Mouse (Mus musculus) layer of hippocampus, adult 2 months (tissue): ENCODE measurements at regions not wholly inside any gene's neighbourhood (a gene's known extent, or its start where the extent isn't known, plus 50 kb on each side); places are given as distances from the start of the nearest gene placed in this dataset.

Experiments used
- DNase-seq, 2 experiments: peaks; one replicate each; pipeline ENCODE4 v3.0.0; 2022; ENCODE audit warnings: low spot score in 2 of 2
- H3K27ac ChIP-seq: fragments of 200-600 bp; 2 replicates; pipeline ENCODE4 v1.8.1; 2022
- H3K4me3 ChIP-seq: fragments of 200-600 bp; 2 replicates; pipeline ENCODE4 v1.8.1; 2022; ENCODE audit warnings: mild to moderate bottlenecking
- CTCF ChIP-seq: fragments of 200-600 bp; conservative IDR thresholded peaks from 2 replicates; pipeline ENCODE4 v1.8.1; 2022; ENCODE audit warnings: antibody characterized with exemption, mild to moderate bottlenecking, moderate library complexity

DNA sequence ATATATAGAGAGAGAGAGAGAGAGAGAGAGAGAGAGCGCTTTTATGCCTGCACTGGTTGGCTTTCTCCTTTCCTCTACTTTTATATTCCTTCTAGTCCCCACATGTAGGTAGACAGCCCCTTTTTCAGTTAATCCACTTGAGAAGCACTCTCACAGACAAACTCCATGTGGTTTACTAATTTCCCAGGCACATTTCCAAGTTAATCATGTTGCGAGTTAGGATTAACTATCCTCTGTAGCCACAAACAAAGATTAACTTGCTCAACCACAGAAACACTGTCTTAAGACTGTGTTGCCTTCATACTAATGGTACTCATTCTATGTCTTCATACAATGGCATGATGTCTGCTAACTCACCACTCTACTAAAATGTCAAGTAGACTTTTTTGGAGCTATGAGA, 548.0 kb downstream of the Pdcd6ip start:
- TF ChIP-seq CTCF: no peak
- no peak overlapping the region for H3K27ac ChIP-seq
- H3K4me3 ChIP-seq: no peak overlapping the region
- DNase-seq: no peak

DNA sequence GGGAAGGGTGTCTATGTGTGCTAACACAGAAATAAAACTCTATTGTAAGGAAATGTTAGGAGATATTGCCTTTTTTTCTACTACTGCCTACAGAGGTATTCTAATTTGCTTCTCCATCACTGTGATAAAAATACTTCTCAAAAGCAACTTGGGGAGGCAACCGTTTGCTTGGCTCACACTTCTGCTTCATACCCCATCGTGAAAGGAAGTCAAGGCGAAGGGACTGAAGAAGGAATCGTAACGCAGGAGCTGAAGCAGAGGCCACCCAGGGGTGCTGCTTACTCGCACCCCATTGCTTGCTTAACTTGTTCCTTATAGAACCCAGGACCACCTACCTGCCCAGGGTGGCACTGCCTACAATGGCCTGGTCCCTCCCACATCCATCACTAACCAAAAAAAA, 550.0 kb downstream of the Pdcd6ip start:
- H3K27ac ChIP-seq: peak overlapping the region; percentile 81
- no peak for TF ChIP-seq CTCF
- no peak overlapping the region for H3K4me3 ChIP-seq
- no peak for DNase-seq

DNA sequence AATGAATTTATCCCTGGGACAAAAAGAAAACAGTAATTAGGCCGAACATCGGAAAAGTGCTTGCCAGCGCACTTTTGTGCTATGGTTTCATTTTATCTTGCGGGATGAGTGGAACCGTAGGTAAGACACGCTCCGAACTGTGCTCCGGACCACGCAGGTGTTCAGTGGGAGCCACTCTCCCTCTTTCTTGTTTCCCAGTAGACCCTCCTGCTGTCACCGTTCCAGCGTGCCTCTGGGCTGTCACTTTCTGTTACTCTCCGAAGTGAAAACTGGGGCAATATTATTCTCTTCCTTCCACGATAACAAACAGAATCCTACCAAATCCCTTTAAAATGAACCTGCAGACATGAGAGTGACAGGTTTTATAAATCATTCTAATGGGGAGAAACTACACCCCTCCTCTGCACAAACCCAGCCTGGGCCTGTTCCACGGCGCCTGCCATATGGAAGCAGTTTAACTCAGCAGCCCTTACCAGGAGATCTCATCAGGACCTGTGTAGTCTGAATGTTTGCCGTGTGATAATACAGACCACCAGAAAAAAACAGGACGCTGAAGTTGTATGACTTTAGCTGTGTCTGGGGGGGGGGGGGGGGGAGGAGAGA, 550.5 kb downstream of the Pdcd6ip start:
- TF ChIP-seq CTCF: no peak
- Histone ChIP-seq H3K27ac (peak overlapping the region; percentile 81), H3K4me3 (no peak overlapping the region)
- peak; percentile 39 to 49 for DNase-seq

DNA sequence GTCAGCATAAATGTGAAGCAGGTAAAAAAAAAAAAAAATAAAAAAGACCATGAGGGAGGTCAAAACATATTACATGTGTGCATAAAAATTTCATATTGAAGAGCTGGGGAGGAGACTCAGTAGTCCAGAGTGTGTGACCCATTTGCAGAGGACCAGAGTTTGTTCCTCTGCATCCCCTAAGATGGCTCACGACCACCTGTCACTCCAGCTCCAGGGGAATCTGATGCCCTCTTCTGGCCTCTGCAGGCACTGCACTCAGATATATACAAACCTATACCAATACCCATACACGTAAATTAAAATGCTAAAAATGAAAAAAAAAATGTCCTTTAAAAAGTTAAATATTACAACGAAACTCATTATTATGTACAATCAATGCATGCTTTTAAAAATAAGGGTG, 551.4 kb downstream of the Pdcd6ip start:
- Histone ChIP-seq H3K4me3 (no peak overlapping the region), H3K27ac (peak overlapping the region; percentile 81; the same call in 1 of the 2 replicates)
- no peak for DNase-seq
- TF ChIP-seq CTCF: peak; percentile 72

DNA sequence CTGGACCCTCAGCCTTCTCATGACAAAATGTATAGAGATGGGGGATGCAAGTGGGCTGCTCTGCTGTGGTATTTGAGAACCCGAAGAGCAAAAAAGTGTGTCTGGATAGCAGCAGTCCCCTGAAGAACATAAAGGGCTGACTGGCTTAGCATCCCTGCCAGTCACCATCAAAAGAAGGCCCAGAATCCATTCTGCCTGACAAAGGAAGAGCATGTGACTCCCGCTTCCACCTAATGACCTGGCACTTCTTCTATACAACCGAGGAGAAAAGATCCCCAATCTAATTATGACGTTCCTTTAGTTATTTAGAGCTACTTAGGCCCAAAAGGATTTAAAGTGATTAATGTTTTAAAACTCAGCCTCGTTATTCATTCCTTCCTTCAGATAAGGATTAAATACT, 559.0 kb downstream of the Pdcd6ip start:
- Histone ChIP-seq H3K27ac (no peak overlapping the region), H3K4me3 (no peak overlapping the region)
- no peak for DNase-seq
- no peak for TF ChIP-seq CTCF

DNA sequence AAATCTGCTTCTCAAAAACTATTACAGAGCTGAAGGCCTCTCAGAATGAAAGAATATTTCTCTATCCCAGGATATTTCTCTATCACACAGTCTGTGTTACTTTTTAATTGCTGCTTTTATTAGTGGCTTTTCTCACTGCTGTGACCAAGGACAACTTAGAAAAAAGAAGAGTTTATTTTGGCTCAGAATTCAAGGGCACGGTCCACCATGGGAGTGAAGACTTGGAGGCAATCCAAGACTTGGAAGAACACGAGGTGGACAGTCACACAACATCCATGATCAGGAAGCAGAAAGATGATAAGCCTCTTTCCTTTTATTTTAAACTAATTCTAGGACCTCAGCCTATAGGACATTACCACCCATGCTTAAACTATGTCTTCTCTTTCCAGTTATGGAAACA, 561.5 kb downstream of the Pdcd6ip start:
- Histone ChIP-seq H3K27ac (no peak overlapping the region), H3K4me3 (no peak overlapping the region)
- no peak for DNase-seq
- TF ChIP-seq CTCF: no peak

DNA sequence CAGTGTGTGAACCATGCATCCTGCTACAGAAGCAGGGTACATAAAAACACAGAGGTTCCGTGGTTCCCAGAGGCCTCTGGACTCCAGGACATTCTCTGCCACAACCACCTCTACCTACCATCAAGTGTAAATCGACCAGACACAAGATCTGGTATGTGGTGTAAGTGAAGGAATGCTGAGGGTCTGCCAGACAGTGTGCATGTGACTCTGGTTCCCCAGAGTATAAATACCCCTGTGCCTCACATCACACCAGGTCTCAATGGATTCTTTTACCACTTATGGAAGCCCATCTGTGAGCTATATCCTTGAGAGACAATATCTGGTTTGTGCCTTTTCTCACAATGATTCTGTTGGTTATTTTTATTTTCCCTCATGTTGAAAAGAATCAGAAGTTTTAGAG, 563.0 kb downstream of the Pdcd6ip start:
- Histone ChIP-seq H3K4me3 (no peak overlapping the region), H3K27ac (no peak overlapping the region)
- no peak for TF ChIP-seq CTCF
- DNase-seq: no peak

DNA sequence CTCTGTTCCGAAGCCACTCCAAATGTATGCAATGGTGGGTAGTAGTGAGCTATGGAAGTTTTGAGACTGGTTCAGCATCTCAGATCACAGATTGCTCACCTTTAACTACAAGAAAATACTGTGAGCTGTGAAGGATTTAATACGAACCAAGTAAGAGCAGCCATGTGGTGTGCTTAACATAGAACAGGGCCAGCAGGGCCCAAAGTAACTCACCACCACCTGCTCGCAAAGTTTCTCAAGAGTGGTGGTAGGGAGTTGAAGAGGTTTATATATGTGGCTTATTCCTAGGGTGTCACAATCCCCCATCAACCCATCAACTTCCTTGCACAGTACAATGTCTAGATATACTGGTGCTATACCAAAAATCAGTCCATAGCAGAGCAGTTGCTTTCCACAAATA, 573.4 kb downstream of the Pdcd6ip start:
- no peak overlapping the region for H3K27ac ChIP-seq
- TF ChIP-seq CTCF: no peak
- no peak for DNase-seq
- H3K4me3 ChIP-seq: no peak overlapping the region

DNA sequence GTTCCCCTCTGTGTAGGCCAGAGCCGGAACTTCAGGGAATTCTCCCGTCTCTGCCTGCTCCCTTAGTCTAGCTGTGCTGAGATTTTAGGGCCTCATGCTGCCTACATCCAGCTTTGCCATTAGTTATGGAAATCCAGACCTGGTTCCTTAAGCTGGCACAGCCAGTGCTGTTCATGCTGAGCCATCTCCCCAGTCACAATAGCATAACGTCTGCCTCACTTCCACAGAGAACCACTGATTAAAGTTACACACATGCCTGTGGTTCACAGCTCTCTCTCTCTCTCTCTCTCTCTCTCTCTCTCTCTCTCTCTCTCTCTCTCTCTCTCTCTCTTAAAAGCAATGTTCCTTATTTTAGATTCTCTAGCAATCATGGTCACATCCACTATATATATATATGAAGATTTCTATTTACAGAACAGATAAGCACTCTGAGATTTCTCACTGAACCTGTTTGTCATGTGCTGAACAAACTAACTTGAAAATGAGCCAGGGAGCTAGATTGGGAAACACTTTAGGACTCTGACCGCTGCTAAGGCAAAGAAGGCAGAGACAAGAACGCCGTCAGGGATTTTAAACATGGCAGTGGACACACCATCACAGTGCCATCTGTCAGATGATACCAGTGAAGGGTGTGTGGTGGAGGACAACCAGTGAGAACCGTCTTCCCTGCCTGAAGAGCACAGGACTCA, 584.9 kb downstream of the Pdcd6ip start:
- TF ChIP-seq CTCF: no peak
- DNase-seq: no peak
- Histone ChIP-seq H3K4me3 (no peak overlapping the region), H3K27ac (no peak overlapping the region)

DNA sequence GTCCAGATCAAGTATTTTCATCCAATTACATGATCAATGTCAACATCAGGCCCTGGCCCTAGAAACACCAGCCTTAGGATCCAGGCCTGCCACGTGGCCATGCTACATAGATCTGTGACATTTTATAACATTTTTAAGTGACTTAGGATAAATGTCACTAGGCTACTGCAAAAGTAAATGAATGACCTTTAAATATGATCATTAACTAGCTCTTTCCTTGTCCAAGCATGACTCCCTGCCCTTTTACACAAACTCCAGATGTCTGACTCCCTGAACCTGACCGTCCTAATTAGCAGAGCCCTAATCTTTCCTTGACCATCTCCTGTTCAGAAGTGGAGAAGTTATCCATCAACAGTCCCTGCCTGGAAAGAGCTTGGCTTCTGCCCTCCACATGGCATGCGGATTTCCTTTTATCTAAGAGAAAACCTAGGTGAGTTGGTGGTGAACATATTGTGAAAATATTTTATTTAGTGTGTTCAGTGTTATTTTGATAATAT, 585.8 kb downstream of the Pdcd6ip start:
- no peak for TF ChIP-seq CTCF
- no peak for DNase-seq
- H3K27ac ChIP-seq: no peak overlapping the region
- no peak overlapping the region for H3K4me3 ChIP-seq

DNA sequence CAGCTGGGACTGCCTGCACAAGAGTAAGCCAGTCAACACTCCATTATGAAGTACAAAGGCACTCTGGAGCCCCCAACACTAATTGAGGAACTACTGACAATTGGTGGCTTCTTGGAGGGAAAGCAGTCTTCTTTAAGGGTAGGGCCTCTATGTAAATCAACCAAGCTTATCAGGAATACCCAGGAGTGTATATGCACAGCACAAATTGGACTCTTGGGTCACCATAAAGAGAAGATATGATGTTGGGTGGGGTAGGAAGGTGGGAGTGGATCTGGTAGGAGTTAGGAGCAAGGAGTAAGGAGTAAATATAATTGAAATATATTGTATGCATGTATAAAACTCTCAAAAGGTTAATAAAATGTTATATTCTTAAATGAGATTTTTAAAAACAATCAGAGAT, 587.7 kb downstream of the Pdcd6ip start:
- no peak overlapping the region for H3K4me3 ChIP-seq
- no peak overlapping the region for H3K27ac ChIP-seq
- no peak for DNase-seq
- TF ChIP-seq CTCF: no peak

DNA sequence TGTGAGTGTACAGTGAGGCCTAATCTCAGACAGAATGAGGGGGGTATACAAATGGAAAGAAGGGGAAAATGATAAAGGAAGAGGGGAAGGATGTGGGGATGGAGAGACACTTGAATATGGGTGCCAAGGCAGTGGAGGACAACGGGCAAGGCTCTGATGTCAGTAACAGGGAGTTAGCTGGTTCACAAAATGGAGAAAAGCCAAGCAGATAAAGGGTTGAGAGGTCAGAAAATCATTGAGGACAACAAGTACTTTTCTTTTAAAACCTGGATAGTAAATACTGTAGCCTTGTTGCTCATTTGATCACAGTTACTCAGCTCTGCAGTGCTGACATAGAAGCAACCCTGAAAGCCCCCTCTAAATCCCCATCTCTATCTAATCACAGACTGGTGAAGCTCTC, 588.3 kb downstream of the Pdcd6ip start:
- TF ChIP-seq CTCF: no peak
- Histone ChIP-seq H3K27ac (no peak overlapping the region), H3K4me3 (no peak overlapping the region)
- DNase-seq: no peak

DNA sequence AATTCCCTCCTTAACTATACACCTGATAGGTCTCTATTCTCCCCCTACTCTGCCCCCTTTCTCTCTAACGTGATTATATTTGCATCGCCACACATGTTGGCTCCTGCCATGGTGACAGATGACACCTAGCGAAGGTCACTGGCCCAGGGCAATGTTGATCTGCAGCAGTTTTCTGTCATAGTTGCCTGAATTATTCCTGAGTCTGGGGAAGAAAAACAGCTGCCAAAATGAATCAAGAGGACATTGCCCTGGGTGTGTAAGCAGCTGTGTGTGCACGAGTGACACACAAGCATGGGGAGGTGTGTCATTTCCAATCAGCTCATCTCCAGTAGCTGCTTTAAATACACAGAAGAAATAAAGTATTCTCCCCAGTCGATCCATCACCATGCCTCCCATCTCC, 592.5 kb downstream of the Pdcd6ip start:
- H3K27ac ChIP-seq: no peak overlapping the region
- DNase-seq: no peak
- TF ChIP-seq CTCF: no peak
- H3K4me3 ChIP-seq: no peak overlapping the region

DNA sequence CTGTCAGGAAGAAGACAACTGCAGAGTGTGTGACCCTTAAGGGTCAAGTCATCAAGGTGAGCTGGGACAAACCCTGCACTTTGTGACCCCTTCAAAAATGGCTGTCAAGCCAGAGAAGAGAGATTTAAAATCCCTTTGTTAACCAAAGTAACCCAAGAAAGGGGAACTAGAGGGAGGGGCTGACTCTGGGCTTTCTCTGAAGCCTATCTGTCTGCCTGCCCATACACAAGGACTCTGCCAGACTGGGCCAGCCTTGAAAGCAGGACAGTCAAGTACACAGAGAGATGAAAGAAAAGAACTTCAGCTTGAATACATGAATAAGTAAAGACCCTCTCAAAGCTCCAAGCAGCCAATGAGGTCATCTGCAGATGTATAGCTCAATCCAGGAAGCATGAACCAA, 595.3 kb downstream of the Pdcd6ip start:
- TF ChIP-seq CTCF: no peak
- no peak for DNase-seq
- H3K27ac ChIP-seq: no peak overlapping the region
- no peak overlapping the region for H3K4me3 ChIP-seq
